ENCODE assay signal across 29 mouse cellular contexts in the genomic region with DNA sequence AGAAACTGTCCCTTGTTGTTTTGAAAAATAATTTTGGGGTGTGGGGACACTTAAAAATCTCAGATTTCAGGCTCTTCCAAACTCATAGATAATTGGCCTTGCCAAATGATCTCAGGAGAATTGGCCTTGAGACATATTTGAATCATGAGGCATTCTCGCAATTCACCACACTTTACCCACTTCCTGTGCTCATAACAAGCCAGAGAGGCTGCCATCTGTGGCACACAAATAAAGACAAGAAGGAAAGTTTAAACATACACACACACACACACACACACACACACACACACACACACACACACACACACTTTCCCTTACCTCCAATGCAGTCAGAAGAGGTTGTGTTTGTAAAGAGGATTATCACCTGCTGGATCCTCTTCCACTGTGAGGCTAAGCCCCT. TPM values are rescaled to one million over a fixed set of nuclear protein-coding genes. Genes with fewer than 3 reads are reported as not detected.
A peak's percentile ranks its signal among the peaks of the same experiment; 100 is the strongest.
DNase-seq lines count a peak whose midpoint lies in the region; ATAC-seq and TF ChIP-seq lines count a peak whose summit lies in the region.
"Had no signal": no experiment of that assay in that cellular context is flagged by ENCODE, and none has a peak within 500 bp of the region (broad histone marks: within the 10 kb centered on the region; RNA-seq: fewer than 3 reads in every experiment).

No protein-coding gene starts in this region.

- H3K36me3 ChIP-seq in CH12.LX (replicated peaks in 1 of 2; ENCODE audit: control insufficient read depth in 1 of 2, insufficient read depth in 1 of 2, low read length in 1 of 2): no peaks in the 10 kb centered on the region
- no peaks in the 10 kb centered on the region for H3K36me3 ChIP-seq in heart, embryonic 12.5 days
- H3K36me3 ChIP-seq: embryonic facial prominence, embryonic 10.5 days; forebrain, embryonic 12.5 days; G1E had no signal

- H3K9ac ChIP-seq in CH12.LX (ENCODE audit: insufficient read depth, low read depth): no peak overlapping the region
- H3K9ac ChIP-seq in heart, embryonic 12.5 days: no peak overlapping the region
- H3K9ac ChIP-seq: forebrain, embryonic 12.5 days; liver, postnatal 0 days had no signal

- no peaks in the 10 kb centered on the region for H3K79me2 ChIP-seq in CH12.LX (replicated peaks; ENCODE audit: control insufficient read depth, extremely low read depth, insufficient read depth, poor library complexity, severe bottlenecking)

- no peak overlapping the region for H3K4me3 ChIP-seq in CH12.LX (replicated peaks in 1 of 3; ENCODE audit: low read depth in 2 of 3, low read length in 2 of 3, poor library complexity in 1 of 3)
- H3K4me3 ChIP-seq in heart, embryonic 12.5 days: no peak overlapping the region
- H3K4me3 ChIP-seq: embryonic facial prominence, embryonic 10.5 days; forebrain, embryonic 12.5 days; layer of hippocampus, adult 2 months had no signal

- 60% methylated on average over 1 of the region's 1 CpGs for WGBS in heart, embryonic 12.5 days

- no peak overlapping the region for H3K27ac ChIP-seq in CH12.LX (ENCODE audit: insufficient read depth, low read depth)
- no peak overlapping the region for H3K27ac ChIP-seq in heart, embryonic 12.5 days (ENCODE audit: poor library complexity, severe bottlenecking)
- H3K27ac ChIP-seq: embryonic facial prominence, embryonic 10.5 days; forebrain, embryonic 12.5 days; layer of hippocampus, adult 2 months had no signal

- ATAC-seq in heart, embryonic 12.5 days (ENCODE audit: insufficient number of reproducible peaks, low FRiP score): no peak
- ATAC-seq: hindbrain, embryonic 16.5 days; liver, postnatal 0 days; midbrain, embryonic 16.5 days had no signal

- peak; percentile 56; the same call in 1 of the 2 replicates for TF ChIP-seq EP300 in CH12.LX (IDR thresholded peaks at IDR 0.05; ENCODE audit: low read length)

- in situ Hi-C loops in CH12.LX (cut with MboI; ENCODE audit: low pct_ligation_motif_present, low pct_unique_long_range_greater_than_20kb, low sequenced_read_pairs): no loop called here

- H3K4me2 ChIP-seq in CH12.LX (ENCODE audit: insufficient read depth, low read depth, poor library complexity, severe bottlenecking): no peak overlapping the region
- no peak overlapping the region for H3K4me2 ChIP-seq in heart, embryonic 12.5 days
- H3K4me2 ChIP-seq: forebrain, embryonic 12.5 days had no signal

- dilution Hi-C loops in CH12.LX (cut with MboI; ENCODE audit: extremely low pct_ligation_motif_present, extremely low pct_unique_long_range_greater_than_20kb, low sequenced_read_pairs): no loop called here

- TF ChIP-seq RAD21 in CH12.LX (IDR thresholded peaks at IDR 0.05; ENCODE audit: low read depth, low read length): no peak

- DNase-seq in lung, postnatal 36 days: peak; percentile 1
- DNase-seq in lung, postnatal 10 days: no peak
- DNase-seq in CH12.LX (ENCODE audit: extremely low read depth): peak; percentile 58
- peak; percentile 37 to 50 for DNase-seq in natural killer cell, adult 2 months (ENCODE audit: low spot score in 2 of 2)
- DNase-seq in thymus, postnatal 4 days: peak; percentile 51
- no peak for DNase-seq in heart, adult 11 months
- no peak for DNase-seq in layer of hippocampus, adult 9-11 months
- DNase-seq: B cell, adult 2 months; cerebellum, adult 2 months; gastrocnemius, postnatal 10 days; kidney, adult 11 months; kidney, postnatal 10 days; left cerebral cortex, postnatal 4 days; liver; liver, postnatal 0 days; lung, postnatal 4 days had no signal

- H3K4me1 ChIP-seq in CH12.LX (ENCODE audit: control insufficient read depth in 1 of 2, insufficient read depth in 2 of 2): peaks cover 0 to 22% of the 10 kb centered on the region in 2 experiments; a peak in 3 of 4 replicates
- no peaks in the 10 kb centered on the region for H3K4me1 ChIP-seq in heart, embryonic 12.5 days (replicated peaks)

- H3K27me3 ChIP-seq in CH12.LX (replicated peaks): no peaks in the 10 kb centered on the region
- peaks cover 4% of the 10 kb centered on the region; the same call in 1 of the 2 replicates for H3K27me3 ChIP-seq in heart, embryonic 12.5 days (replicated peaks)

- H3K9me3 ChIP-seq in CH12.LX (replicated peaks; ENCODE audit: low read length): no peaks in the 10 kb centered on the region
- no peaks in the 10 kb centered on the region for H3K9me3 ChIP-seq in heart, embryonic 12.5 days (replicated peaks)
- H3K9me3 ChIP-seq: embryonic facial prominence, embryonic 10.5 days; forebrain, embryonic 12.5 days; G1E had no signal

- no peak for TF ChIP-seq POLR2A in CH12.LX (IDR thresholded peaks at IDR 0.05; ENCODE audit: low read depth, low read length)

- no peak for TF ChIP-seq CTCF in CH12.LX (conservative IDR thresholded peaks at IDR 0.05 in 1 of 2, IDR thresholded peaks at IDR 0.05 in 1 of 2; ENCODE audit: low read depth in 2 of 2, low read length in 2 of 2)

TF ChIP-seq in CH12.LX, 34 proteins besides CTCF, POLR2A, EP300 and RAD21:
- TF ChIP-seq BHLHE40 (IDR thresholded peaks at IDR 0.05; ENCODE audit: low read depth, low read length): 0 out of 2 replicates have a peak, but pooled peaks have one; percentile 5
- no peak for TF ChIP-seq MAZ (IDR thresholded peaks at IDR 0.05; ENCODE audit: low read depth, low read length)
- TF ChIP-seq NELFE (IDR thresholded peaks at IDR 0.05; ENCODE audit: low read depth, low read length): no peak
- TF ChIP-seq ETS1 (conservative IDR thresholded peaks at IDR 0.05; ENCODE audit: low read depth, low read length): peak; percentile 32; the same call in 1 of the 2 replicates
TF ChIP-seq in CH12.LX: peak in this region for 2.

RNA-seq across cellular contexts. Expression of a gene that starts 22.9 kb away (rescaled TPM):
- total RNA-seq in CH12.LX (2012; rRNA removed): not detected in 2 replicates
- not detected in 2 replicates for total RNA-seq in CH12.LX (2014; rRNA removed)
- polyA plus RNA-seq in CH12.LX (2012; ENCODE audit: insufficient read length, low read depth): not detected in 2 replicates
- 0.08 TPM in 1 of 2 replicates, not detected in the other for polyA plus RNA-seq in heart, embryonic 12.5 days (2016; fragmentation: Nextera tagmentation; extraction: Ambion mirVana)
- total RNA-seq: common myeloid progenitor, adult 5-6 weeks; gastrocnemius, postnatal 10 days; heart, adult 8-10 months; hematopoietic stem cell, adult 5-6 weeks; layer of hippocampus, adult 2 months; left cerebral cortex, adult 18-20 months; left cerebral cortex, postnatal 4 days had no signal
- polyA plus RNA-seq: G1E; heart, embryonic 16.5 days; liver, postnatal 0 days; stomach, embryonic 14.5 days had no signal

Comparison
In these comparisons a context has a peak if more than half of its experiments do, and no peak if none do; other contexts are left out.
1. DNase-seq: peak in lung, postnatal 36 days (single experiment), CH12.LX (single experiment), natural killer cell, adult 2 months (2 of 2) and thymus, postnatal 4 days (single experiment); none in lung, postnatal 10 days (single experiment), heart, adult 11 months (single experiment) and layer of hippocampus, adult 9-11 months (single experiment).